Mouse (Mus musculus) skeletal muscle tissue, adult 2 months (tissue): ENCODE measurements around the gene Rad51c.
A peak's percentile ranks its signal among the peaks of the same experiment; 100 is the strongest.
"Not testable (repeated sequence)": the region's sequence is repeated elsewhere in the genome, so short reads cannot be mapped to it uniquely, and the experiment has no call there.

Experiments used
- DNase-seq: peaks from one replicate; pipeline ENCODE4 v3.0.0-alpha.2; 2012; ENCODE audit warnings: low read depth, low spot score

The Rad51c gene

DNA sequence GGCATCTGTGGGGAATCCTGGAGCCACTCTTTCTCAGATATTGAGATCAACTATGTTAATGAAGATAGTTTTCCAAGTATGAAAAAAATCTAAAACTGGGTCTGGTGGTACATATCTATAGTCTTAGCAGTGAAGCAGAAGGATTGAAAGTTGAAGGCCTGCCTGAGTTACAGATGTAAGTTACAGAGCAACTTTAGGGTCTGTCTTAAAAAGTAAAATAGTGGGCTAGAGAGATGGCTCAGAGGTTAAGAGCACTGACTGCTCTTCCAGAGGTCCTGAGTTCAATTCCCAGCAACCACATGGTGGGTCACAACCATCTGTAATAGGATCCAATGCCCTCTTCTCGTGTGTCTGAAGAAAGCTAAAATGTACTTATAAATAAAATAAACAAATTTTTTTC lies 27.7 kb upstream of the Rad51c start:
- DNase-seq: no peak

DNA sequence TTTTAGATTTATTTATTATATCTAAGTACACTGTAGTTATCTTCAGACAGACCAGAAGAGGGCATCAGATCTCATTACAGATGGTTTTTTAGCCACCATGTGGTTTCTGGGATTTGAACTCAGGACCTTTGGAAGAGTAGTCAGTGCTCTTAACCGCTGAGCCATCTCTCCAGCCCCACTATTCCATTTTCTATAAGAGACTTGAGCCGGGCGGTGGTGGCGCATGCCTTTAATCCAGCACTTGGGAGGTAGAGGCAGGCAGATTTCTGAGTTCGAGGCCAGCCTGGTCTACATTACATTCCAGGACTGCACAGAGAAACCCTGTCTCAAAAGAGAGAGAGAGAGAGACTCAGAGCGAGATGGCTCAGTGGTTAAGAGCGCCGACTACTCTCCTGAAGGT lies 27.1 kb upstream of the Rad51c start:
- DNase-seq: not testable (repeated sequence)

DNA sequence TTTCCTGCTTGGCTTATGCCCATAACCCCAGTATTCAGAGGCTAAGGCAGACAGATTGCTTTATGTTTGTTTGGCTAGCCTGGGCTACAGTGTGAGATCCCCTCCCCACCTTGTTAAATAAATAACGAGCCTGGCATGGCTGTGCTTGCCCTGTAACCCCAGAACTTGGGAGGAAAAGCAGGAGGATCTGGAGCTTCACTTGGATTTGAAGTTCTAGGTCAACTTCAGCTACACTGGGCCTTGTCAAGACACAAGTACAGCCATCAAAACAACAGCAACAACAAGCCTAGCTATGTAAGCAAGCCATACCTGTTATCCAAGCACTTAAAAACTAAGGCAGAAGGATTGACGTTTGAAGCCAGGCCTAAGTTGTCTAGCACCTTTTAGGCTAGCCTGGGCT lies 25.6 kb upstream of the Rad51c start:
- no peak for DNase-seq

DNA sequence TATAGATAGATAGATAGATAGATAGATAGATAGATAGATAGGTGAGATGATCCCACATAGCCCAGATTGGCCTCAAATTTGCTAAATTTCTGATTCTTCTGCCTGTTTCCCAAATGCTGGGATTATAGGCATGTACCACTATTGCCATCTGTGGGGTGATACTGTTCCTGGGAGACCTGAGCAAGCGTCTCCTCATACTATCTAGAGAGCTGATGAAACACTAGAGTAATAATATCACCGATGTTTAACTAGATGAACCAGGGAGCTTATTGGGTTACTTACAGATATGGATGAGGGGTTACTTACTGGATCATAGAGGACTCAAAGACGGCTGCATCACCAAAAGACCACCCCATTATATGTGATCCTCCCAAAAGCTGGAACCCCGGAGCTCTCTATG lies 24.6 kb upstream of the Rad51c start:
- DNase-seq: no peak

DNA sequence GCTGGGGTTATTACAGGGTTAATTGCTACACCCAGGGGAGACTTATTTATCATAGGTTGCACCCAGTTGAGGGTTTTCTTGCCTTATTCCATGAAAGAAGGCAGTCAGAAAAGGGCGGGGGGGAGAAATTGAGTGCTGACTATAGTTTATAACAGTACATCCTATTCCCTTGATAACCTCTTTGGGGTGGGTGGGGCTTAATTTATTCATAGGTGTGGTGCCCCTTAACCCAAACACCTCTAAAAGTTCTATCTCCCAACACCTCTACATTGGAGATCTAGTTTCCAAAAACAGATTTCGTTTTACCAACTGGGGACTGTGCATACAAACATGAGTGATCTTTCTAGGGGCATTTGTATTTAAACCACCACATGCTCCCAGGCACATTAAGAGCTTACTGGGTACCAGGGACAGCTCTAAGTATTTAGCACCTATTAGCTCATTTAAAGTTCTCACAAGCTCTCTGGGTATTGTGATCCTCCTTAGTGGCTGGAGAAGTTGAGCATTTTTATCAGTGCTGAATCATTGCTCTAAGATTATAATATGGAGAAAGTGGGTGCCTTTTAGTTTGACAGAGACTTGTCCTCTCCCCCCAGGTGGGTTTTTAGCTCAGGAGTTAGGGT lies 23.4 kb upstream of the Rad51c start:
- DNase-seq: no peak

DNA sequence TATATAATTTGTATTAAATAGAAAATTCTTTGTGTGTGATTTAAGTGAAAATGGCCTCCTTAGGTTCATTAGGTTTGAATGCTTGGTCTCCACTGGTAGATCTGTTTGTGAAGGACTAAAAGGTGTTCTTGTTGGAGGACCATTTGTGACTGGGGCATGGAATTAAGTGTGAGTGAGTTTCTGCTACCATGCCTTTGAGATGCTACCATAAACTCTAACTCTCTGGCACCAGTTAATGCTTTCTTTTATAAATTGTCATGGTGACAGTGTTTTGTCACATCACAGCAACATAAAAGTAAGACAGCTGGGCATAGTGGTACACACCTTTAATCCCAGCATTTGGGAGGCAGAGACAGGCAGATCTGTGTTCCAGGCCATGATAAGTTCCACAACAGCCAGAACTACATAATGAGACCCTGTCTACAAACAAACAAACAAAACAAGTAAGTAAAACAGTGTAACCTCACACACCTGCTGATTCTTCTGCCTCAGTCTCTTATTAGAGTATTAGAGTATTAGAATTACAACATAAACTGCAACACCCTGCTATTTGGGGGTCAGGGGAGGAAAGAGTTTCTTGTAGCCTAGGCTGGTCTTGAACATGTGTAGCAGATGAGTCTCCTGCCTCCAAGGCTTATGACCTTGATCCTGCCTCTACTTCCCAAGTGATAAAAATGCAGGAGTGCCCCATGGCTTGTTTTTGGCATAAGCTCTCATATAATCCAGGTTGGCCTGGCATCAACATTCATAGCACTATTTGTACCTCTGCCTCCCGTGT lies 22.7 kb upstream of the Rad51c start:
- DNase-seq: no peak

DNA sequence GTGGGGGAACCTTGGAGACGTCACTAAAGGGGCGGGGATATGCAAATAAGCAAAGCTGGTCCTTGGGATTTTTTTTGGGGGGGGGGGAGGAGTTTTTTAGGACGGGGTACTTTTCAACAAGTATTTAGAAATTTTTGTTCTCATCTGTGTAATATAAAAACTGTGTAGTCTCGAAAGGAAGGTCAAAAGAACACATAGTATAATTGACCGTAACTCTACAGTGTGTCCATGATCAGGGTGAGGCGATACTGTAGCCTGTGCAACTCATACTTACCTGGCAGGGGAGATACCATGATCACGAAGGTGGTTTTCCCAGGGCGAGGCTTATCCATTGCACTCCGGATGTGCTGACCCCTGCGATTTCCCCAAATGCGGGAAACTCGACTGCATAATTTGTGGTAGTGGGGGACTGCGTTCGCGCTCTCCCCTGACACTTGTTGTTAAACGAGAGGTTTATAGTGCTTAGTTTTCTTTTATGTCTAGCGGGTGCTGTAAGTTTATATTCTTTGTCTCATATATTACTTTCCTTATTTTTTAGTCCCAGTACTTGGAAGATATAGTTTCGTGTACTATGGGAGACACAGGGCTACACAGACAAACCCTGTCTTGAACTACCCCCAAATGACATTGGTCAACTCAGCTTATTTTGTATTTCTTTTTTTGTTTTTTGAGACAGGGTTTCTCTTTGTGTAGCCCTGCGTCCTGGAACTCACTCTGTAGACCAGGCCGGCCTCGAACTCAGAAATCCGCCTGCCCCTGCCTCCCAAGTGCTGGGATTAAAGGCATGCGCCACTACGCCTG lies 21.9 kb upstream of the Rad51c start:
- DNase-seq: peak; percentile 94

DNA sequence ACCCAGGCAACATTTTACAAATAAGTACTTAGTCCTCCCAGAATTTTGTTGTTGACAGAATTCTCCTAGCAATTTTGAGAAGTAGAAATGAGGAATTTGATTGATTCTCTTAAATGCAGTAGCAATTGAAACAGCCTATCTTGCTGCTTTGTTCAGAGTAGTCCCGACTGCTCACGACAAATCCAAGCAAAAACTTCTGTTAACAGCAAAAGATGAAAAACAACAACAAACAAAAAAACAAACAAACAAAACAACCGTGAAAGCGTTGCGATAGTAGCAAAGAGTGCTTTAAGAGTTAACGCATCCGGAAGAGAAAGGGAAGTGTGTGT lies 21.3 kb upstream of the Rad51c start:
- no peak for DNase-seq

DNA sequence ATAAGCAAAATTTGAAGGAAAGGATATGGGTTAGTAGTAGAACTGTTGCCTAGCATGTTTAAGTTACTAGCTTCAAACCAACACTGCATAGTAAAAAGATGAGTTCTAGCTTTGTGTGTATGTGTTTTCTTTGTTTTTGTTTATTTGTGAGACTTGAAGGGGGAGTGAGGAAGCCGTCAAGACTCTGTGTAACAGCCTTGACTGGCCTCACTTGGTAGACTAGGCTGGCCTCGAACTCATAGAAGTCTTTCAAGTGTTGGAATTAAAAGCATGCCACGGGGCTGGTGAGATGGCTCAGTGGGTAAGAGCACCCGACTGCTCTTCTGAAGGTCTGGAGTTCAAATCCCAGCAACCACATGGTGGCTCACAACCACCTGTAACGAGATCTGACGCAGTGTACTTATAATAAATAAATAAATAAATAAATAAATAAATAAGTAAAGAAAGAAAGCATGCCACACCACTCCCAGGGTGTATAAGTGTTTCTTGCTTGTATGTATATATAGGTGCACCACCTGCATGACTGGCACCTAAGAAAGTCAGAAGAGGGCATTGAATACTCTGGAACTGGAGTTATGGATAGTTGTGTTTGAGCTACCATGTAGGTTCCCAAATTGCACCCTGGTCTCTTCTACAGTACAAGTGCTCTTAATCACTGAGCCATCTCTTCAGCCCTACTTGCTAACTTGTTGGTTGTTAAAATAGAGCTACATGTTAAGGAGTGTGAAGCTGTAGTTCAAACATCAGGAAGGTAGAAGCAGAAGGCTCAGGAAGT lies 19.0 kb upstream of the Rad51c start:
- DNase-seq: no peak

DNA sequence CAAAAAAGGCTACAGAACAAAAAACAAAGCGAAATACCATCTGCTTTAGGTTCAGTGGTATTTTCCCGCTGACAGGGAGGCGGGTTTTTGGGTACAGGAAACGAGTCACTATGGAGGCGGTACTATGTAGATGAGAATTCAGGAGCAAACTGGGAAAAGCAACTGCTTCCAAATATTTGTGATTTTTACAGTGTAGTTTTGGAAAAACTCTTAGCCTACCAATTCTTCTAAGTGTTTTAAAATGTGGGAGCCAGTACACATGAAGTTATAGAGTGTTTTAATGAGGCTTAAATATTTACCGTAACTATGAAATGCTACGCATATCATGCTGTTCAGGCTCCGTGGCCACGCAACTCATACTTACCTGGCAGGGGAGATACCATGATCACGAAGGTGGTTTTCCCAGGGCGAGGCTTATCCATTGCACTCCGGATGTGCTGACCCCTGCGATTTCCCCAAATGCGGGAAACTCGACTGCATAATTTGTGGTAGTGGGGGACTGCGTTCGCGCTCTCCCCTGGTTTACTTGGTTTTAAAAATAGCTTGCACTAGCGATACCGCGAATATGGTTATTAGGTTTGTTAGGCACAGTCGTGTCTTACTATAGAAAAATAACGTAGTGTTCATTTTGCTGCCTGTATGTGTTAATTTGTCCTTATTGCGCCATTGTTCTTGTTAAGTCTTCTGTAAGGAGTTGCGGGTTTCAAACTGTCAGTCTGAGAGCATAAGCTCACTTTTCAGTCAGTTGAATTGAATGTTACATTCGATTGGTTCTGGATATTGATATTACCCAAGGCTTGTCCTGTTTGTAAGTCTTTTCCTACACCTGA lies 18.0 kb upstream of the Rad51c start:
- peak; percentile 92 for DNase-seq

DNA sequence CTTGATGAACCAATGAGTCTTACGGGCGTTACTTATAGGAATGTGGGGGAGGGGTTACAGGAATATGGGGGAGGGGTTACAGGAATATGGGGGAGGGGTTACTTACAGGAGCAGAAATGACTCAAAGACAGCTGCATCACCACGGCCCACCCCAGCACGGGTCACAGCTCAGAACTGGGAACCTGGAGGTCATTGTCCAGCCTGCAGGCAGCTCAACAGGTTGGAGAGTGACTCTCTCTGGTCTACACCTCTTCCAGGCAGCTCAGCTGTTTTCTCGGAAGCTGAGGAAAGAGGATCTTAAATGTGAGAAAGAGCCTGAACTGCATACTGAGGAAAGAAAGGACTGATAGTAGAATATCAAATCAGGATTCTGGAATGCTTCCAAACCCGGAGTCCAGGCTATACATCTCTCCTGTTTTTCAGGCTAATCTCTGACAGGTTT lies 17.0 kb upstream of the Rad51c start:
- DNase-seq: no peak

DNA sequence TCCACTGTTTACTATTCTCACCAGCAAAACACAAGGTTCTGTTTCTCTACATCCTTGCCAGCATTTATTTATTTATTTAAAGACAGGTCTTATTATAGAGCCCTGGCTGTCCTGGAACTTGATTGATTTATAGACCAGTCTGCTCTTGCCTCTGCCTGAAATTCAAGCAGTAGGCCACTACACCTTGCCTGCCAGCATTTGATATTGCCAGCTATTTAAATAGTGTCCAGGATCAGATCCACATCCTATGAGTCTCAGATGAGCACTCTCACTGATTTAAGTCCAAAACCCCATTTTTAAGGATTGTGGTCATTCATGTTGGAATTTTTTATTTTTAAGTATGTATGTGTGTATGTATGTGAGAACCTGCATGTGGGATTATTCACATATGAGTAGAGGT lies 16.1 kb upstream of the Rad51c start:
- peak; percentile 79 for DNase-seq

DNA sequence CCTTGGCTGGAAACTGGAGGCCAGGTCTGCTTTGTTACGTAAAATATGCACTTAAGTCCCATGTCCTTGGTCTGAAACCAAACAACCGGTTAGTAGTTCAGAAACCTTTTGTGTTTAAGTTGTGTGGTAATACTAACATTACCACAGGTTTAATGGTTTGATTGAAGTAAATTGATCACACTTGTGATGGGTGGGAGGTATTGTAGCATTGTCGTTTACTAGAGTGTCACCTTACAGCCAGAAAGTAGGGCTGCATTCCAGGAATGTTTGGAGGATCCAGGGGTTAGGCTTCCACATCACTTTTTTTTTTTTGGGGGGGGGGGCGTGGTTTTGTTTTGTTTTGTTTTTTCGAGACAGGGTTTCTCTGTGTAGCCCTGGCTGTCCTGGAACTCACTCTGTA lies 11.4 kb upstream of the Rad51c start:
- DNase-seq: no peak

DNA sequence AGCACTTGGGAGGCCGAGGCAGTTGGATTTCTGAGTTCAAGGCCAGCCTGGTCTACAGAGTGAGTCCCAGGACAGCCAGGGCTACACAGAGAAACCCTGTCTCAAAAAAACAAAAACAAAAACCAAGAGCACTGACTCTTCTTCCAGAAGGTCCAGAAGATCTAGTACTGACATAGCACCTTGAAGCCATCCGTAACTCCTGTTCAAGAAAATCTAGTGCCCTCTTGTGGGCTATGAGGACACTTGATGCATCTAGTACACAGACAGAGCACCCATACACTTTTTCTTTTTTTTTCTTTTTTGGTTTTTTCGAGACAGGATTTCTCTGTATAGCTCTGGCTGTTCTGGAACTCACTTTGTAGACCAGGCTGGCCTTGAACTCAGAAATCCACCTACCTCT lies 8.7 kb upstream of the Rad51c start:
- not testable (repeated sequence) for DNase-seq

DNA sequence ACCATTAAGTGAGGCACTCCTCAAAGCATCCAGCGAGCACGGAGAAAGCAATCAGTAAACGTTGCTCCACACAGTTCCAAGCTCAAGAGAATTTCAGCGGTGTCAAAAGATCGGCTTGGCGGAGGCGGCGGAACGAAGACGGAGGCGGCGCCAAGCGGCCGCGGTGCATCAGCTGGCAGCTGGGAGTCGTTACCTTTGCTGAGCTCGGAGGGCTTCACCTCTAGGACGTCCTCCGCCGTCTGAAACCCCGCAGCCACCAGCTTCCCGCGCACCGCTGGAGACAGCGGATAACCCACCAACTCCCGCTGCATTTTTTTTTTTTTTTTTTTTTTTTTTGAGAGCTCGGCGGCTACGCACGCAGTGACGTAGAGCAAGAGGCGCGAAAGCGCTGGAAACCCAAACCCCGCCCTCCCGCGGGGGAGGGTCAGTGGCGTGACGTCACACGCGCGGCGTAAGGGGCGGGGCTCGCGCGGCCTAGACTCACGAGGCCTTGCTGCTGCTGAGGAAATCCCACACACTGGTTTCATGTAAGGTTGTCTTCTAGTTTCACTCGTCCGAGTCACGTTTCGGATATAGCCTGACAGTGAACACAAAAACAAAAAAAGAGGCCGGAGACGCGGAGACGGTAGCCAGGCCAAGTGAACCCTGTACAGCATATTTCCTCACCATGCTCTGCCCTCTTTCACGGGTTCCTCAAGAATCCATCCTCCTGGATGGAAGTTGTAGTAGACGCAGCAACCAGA lies 472 bp downstream of the Rad51c start:
- DNase-seq: peak; percentile 94

DNA sequence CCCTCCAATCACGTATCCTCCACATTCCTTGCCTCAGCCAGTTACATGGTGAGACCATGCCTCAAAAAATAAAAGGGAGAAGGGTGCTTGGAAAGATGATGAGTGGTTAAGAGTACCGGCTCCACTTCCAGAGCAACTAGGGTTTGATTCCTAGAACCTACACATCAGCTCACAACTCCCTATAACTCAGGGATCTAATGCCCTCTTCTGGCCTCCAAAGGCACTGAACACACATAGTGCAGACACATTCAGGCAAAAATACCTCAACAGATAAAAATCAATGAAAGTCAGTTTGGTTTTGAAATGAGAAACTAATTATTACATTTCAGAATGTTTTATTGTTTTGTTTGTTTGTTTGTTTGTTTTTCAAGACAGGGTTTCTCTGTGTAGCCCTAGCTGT lies 6.4 kb downstream of the Rad51c start:
- no peak for DNase-seq

DNA sequence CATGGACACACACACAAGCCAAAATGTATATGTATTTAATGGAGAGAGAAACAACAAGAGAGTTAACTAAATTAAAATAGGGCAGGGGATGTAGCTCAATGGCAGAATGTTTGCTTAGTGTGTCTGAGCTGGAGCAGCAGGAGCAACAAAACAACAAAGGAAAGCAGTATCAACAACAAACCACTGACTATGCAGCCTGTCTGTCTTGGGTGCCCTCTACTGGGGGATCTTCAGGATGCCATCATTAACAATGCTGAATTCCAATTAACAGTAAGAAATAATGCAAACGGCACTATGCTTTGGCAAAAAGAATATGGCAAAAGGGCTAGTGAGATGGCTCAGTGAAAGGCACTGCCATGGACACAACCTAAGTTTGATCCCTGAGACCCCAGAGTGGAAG lies 10.9 kb downstream of the Rad51c start:
- DNase-seq: no peak

DNA sequence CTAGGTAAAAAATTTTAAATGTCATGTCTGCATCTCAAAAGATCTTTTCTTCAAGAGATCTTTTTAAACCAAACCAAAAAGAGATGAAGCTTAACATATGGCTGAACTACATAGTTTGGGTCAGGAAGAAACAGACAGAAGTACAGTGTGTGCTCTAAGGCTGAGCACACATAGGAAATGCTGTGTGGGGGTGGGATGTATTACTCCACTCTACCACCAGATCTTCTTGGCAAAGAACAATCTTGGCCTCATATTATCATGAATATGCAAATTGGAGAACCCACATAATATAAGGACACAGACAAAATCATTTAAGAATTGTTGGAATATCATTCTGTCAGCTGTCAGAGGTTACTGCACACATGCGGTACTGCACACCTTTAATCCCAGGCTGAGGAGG lies 19.1 kb downstream of the Rad51c start:
- no peak for DNase-seq

DNA sequence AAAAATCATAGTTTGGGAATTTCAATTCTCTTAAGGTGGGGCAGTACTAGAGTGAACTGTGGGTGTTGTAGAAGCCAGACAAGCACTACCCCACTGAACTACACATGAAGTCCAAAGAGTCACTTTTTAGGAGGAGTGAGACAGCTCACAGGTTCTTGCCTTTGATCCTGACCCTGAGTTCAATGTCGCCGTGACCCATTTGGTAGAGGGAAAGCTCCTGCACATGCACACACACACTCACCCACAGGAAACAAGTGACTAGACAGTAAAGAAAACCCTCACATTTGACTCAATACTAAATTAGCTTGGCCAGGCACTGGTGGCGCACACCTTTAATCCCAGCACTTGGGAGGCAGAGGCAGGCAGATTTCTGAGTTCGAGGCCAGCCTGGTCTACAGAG lies 20.2 kb downstream of the Rad51c start:
- no peak for DNase-seq

DNA sequence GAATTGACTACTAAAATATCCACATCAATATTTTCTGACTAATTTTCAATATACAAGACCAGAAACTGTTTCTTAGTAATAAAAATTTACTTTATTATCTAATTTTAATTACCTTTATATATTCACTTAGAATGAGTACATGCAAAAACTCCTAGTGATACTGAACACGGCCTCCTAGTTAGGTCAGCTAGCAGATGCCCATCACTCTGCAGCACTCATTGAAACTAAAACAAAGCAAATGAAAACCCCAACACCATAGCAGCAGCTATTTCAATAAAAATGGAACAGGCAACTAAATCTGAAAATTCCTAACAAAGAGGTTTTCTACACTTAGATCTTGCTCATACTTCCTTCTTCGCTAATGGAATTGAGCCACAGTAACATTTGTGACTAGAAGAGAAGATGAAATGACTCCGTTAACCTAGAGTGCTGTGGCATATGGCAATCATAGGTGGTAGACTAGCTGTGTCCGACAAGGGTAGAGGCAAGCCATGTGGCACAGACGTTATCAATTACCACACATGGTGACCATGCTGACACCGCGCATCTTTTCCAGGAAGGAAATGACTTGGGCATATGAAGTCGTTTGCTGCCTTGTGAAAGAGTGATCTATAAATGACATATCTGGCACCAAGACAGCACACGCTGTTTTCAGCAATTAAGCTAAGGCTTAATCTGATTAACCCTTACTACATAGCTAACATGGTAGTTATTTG lies 36.7 kb downstream of the Rad51c start:
- no peak for DNase-seq
